Mouse (Mus musculus) mesoderm, embryonic 11.5 days (tissue): ENCODE data around the gene Trhr2.

ENCODE experiments used
- DNase-seq: peaks from one replicate; pipeline ENCODE4 v3.0.0-alpha.2; 2012; ENCODE audit warnings: low read depth, low spot score

Trhr2 gene

DNA sequence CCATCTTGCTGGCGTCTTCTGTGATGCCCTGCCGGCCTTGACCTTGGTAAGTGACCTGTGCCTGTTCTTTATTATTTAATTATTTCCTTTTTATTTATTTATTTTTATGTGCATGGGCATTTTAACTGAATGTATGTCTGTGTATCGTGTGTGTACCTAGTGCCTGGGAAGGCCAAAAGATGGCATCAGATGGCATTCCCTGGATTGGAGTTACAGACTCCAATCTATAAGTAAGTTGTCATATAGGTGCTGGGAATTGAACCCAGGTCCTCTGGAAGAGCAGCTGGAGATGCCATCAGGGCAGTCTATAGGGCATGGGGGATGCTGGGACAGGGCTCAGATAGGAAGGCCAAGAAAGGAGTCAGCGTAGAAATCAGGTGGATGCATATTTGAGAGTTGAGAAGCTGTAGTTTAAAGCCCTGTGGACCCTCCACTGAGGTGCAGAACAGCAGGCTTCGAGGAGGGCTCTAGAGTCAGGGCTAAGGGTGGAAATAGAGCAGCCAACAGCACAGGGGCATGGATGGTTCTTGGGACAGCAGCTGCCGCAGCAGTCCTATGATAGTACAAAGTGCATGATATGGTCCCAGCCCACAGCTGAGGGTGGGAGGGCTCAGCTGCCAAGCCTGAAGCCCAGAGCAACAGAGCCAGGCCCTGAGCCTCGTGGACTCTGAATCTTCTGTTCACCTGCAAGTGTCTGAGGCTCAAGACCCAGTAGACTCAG lies at the start of gene Trhr2:
Trhr2 (minus strand) TSS at position 51 of the 721 bp plus-strand sequence.
- DNase-seq: no peak

DNA sequence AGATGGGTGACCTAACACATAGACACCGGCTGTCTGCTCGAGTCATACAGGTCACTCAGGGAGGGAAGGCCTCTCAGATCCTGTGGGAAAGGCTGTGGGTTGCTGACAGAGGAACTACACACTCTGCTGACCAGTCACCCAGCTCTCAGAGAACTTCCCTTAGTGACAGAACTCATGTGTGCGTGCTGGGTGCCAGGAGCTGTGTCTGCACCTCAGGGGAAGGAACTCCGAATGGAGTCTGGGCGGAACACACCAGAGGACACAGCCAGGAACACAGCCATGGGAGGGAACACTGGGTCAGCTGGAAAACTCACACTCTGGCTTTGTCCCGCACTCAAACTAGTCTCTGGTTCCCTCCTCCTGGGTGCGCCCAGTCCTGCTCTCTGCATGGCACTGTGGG lies 47.1 kb upstream of the Trhr2 start:
- no peak for DNase-seq

DNA sequence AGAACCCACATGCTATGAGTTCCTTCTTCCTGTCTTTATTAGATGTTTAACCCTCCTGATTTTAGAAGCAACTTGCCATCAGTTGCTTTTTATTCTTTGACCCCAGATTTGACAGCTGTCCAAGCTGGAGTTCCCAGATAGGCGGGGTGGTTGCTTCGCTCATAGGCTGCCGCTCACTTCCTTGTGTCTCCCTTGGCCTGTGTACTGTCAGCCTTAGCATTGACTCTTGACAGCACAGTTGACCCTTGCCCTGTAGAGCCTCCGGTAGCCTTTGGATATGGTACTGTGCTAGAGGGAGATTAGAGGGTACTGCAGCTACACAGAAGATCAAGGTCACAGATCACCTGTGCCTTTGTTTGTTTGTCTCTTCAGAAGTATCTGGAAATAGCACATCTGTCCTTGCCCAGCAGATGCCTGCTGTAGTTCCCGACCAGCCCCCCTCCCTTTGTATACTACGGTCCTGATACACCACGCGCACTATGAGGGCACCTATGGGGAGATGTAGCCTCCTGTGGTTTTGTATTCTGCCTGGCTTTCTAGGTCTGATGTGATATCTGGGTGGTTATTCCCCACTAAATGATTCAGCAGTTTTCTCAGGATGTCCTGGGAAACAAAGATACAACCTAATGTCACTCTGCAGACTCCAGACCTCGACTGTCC lies 44.7 kb upstream of the Trhr2 start:
- DNase-seq: no peak

DNA sequence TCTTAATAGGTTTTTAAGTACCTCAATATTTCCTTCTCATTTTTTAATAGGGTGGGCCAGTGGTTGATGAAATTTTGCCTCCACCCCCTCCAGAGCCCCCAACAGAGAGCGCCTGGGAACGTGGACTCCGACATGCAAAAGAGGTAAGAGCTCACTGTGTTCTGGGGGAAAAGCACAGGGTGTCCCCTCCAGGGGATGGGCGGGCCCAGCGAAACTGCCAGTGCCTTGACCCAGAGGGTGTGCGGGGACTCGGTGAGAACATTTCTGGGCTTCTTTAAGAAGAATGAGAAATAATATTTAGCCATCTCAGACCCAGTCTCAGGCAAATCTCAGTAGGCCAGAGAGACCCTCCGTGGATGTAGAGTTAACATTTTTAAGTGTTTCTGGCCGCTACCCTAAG lies 37.6 kb upstream of the Trhr2 start:
- no peak for DNase-seq

DNA sequence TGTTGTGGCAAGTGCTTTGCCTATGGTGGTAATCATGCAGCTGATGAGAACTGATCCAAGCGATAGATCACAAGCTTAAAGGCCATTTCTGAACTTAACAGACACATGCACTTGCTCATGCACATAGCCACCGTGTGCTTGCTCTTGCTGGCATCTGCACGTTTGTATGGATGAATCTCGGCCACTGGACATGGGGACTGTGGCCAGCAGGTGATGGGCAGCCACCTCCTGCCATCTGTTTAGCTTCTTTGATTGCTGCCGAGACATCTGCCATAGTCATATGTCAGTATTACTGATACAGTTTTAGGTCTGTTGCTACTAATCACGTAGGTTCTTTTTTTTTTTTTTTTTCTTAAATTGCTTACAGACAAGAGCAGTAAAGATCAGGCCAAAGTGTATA lies 34.7 kb upstream of the Trhr2 start:
- no peak for DNase-seq

DNA sequence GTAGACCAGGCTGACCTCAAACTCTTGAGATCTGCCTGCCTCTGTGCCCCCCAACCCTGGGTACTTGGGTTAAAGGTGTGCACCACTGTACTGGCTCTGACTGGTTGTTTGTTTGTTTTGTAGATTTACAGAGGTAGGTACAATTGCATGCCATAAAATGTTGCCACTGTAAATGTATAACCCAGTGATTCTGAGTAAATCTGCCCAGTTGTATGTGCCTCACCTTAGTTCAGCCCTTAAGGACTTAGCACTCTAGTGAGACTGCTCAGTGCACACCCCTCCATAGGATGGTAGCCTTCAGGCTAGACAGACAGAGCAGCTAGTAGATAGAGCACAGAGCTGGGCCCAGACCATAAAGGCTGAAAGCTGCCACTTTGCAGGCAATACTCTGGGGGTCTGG lies 33.2 kb upstream of the Trhr2 start:
- no peak for DNase-seq

DNA sequence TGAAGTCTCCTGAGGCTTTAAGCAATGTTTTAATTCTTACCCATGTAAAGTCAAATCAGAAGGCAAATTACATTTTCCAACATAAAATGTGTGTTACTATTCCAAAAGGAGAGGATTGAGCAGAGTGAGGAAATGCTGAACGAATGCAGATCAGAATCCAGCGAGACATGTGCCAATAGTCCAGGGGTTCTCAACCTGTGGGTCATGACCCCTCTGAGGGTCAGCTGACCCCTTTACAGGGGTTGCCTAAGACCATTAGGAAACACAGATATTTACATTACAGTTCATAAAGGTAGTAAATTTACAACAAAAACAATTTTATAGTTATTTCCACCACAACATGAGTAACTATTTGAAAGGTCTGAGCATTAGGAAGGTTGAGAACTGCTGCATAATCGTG lies 30.2 kb upstream of the Trhr2 start:
- no peak for DNase-seq

DNA sequence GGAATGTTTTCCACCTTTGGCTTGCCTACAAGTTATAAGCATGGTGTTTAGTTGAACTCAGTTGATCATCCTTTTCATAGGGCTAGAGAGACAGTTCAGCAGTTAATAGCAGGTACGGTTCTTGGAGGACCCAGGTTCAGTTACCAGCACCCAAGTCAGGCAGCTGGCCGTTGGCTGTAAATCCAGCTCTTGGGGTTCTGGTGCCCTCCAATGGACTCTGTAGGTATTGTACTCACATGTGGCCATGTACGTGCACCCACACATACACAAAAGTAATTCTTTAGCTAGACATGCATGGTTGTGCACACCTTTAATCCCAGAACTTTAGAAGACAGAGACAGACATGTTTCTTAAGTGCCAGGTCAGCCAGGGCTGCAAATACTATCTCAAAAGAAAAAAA lies 28.8 kb upstream of the Trhr2 start:
- no peak for DNase-seq

DNA sequence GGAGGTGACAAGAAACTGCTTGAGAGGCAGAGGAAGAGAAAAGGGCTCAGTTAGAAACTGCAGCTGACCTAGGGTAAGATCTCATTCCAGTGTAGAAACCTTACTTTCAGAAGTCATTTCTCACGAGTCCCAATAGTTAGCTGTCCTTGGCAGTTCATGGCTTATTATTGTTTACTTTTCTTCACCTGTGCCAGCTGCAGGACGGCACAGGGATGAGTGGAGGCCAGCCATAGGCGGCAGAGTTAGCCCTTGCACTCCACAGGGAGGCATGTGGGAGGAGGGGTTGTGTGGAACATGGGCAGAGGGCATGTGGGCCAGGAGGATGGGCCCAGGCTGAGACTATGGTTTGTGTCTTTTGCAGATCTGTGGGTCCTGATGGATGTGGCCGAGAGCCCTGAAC lies 22.5 kb upstream of the Trhr2 start:
- no peak for DNase-seq

DNA sequence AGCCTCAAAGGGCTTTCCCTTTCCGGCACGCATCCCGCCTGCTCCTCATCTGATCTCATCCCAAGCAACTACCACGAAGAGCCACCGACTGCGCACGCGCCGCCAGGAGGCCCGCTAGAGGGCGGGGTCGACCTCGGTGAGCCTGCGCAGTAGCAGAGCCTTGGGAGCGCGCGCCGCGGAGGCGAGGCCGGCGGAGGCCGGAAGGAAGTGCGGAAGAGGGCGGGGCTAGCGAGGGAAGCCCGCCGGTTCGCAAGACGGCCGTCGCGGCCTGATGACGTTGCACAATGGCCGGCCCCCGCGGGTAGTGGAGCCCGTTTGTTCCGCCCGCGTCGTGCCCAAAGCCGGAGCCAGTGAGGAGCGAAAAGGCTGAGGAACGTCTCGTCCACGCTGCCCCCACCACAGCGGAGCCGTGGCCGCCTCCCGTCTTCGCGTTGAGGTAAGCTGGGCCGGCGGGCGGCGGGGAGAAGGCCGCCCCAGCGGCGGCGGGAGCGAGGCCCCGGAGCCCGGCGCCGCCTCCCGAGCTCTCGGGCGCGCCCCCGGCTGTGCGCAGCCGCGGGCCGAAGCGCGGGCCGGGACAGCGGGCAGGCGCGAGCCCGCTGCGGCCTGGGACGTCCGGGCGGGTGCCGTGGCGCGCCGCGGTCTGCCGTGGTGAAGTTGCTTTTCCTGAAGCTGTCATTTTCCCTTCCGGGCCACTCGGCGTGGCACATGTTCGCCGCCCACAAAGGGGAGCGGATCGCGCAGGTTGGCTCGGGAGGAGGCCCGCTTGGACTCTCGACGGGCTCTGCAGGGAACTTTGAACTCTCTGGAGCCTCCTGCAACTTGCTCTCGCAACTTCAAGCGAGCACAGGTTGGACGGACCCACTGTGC lies 16.1 kb upstream of the Trhr2 start, which contains the start of gene Zc3h18:
Zc3h18 (plus strand) TSS at position 245 of the 867 bp plus-strand sequence.
- peak; percentile 99 for DNase-seq

DNA sequence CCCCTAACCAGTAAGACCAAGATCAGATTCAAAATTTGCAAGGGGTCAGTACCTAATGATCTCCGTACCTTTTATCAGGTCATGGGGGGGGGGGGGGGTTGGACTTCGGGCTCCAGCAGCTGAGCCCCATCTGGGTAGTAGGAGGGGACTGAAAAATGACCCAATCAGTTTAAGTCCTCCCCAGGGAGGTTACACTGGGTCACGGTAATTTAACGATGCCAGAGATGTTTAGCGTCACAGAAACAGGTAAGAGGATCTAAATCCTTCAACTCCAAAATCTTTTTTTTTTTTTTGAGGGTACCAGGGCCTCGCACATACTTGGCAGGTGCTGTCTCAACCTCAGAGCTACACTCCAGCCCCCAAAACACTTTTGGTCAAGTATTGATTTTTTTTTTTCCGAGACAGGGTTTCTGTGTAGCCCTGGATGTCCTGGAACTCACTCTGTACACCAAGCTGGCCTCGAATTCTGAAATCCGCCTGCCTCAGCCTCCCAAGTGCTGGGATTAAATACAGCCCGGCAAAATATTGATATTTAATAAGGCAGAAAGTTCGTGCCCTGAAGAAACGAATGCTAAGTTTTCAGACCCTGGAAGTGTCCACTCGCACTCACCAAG lies 15.3 kb upstream of the Trhr2 start:
- DNase-seq: no peak

DNA sequence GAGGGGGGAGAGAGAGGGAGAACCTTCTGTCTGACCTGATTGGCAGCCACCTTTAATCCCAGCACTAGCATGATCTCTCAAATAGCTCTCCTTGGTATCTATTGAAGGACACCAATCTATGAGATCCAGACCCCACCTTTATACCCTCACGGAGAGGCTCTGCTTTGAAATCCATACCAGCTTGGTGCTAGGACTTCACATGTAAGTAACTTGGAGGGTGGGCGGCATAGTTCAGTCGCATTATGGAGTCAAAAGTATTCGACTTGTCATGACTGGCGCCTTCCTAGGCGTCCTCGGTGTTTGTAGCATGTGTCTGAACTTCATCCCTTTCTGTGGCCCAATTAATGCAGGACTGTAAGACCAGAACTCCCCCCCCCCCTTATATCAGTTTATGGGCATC lies 14.8 kb upstream of the Trhr2 start:
- no peak for DNase-seq

DNA sequence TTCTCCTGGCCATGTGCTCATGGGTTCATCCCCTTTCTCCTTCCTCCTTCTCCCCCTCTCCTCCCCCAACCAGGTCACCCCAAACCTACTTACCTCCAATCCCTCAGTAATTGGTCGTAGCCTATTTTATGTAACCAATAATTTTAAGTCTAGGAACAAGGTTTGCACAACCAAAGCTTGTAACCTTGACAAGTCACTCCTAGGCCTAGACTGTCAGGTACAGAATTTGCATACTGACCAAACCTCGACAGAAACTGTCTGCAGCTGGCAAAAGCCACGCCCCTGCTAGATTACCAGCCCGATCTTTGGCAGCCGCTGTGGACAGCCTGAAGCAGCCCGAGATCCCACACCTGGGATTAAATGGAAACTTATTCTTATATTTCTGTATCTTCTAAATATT lies 11.2 kb upstream of the Trhr2 start:
- no peak for DNase-seq

DNA sequence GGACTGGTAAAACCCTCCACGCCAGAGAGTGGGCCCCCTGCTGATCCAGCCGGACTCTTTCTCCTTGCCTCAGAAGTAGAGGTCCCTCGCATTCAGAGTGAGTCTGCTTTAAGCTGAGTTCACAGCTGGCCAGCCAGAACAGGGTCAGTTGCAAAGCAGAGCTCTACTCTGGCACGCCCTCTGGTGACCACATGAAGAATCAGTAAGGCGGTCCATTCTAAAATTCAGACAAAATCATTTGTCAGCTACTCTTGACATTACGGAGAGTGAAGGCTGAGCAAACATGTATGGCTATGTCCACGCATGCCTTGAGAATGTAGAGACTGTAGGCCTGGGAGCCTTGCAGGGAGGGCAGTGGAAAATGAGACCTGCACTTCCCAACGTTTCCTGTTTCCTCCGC lies 9.1 kb upstream of the Trhr2 start:
- DNase-seq: peak; percentile 80

DNA sequence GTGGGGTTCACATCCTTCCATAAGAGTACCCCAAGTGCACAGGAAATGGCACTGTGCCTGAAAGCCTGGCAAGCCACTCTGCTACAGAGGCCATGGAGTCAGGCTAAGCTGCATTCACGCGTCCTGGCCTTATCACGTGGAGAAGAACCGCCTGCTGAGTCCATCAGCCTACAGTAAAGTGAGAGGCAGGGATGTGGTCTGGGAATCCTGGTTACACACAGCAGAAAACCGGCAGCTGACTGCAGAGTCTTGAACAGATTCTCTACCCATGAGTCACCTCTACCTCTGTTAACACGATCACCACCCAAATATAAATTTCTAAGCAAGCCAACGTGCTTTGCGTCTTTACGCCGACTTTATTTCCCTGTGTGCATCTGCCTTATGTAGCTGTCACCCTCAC lies 7.9 kb upstream of the Trhr2 start:
- no peak for DNase-seq

DNA sequence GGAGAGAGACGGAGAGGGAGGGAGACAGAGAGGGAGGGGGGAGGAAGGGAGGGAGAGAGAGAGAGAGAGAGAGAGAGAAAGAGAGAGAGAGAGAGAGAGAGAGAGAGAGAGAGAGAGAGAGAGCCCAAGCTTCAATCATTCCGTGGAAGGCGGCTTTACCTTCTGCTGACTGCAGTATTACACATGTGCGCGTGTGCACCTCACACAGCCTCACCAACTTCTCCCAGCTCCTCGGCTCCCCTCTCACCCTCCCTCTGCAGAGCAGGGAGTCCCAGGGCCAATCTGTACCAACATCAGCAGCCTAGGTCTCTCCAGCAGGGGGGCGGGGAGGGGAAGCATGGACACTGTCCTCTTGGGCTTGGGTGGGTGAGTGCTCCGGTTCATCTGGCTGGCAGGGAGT lies 2.4 kb upstream of the Trhr2 start:
- DNase-seq: no peak

DNA sequence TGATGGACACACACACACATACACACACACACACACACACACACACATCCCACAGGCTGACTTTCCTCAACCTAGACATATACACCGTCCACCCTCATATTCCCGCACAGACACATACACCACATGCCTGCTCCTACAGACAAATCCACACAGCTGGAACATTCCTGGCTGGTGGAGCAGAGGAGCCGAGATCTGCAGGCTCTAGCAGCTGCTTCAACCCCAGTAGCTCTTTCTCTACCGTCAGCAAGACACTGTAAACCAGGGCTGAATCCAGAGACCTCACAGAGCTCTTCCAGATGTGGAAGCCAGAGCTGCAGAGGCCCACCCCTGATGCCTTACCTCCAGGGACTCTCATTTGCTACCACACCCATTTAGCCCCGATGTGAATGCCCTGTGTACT lies 1.7 kb upstream of the Trhr2 start:
- DNase-seq: peak; percentile 39

DNA sequence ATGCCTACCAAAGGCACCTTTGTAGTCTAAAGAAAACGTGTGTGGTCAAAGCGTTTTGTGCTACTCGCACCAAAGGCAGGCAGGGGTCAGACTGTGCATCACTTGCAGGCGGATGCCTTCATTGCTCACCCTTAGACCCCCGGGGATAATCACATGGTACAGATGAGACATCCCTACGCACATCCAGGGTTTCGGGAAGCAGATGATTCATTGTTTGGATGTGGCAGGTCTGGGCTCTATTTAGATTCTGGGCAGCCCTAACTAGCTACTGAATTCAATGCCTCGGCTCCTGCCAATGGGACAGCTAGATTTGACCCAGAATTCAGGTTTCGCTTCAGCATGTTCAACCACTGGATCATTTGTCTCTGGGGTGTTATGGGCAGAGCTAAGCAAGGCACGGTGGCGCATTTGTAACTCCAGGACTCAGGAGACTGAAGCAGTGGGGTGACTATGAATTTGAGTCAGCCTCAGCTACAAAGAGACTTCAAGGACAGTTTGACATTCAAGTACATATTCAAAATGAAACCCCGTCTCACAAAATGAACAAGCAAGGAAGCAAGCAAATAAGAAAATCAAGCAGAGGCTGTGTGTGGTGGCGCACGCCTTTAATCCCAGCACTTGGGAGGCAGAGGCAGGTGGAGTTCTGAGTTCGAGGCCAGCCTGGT lies 1.3 kb downstream of the Trhr2 start:
- DNase-seq: no peak

DNA sequence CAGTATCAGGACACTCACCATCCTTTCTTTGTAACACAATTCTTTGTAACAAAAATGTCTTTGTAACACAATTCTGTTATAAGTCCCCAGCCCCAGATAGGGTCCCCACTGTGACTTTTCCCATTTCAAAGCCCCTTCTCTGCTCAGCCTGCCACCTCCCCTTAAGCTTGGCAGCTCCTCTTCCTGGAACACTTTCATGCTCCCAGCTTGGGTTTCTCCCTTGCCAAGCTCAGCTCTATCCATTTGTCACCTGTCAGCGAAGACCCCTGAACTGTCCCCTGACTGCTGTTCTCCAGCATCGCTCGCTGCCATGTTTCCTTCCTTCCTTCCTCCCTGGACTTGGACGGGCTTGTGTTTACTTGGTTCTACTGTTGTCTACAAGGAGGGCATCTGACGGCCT lies 2.9 kb downstream of the Trhr2 start:
- no peak for DNase-seq

DNA sequence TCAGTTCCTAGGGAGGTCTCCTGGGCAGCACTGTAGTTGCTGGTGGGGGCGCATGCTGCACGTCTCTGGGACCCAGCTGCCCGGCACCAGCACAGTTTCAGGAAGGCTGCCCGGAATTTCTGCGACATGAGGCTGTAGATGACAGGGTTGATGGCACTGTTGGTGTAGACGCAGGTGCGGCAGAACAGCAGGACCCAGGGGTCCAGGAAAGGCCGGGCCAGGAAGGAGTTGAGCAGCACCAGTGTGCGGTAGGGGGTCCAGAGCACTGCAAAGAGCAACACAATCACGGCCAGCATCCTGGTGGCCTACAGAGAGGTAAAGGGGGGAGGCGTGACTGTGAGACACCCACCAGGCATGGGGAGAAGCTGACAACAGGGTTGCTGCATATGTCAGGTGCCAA lies 3.3 kb downstream of the Trhr2 start:
- DNase-seq: no peak
